Mouse (Mus musculus) skeletal muscle tissue, adult 2 months (tissue): ENCODE results near the gene N4bp2l1.

ENCODE experiments used
- DNase-seq: peaks from one replicate; pipeline ENCODE4 v3.0.0-alpha.2; 2012; ENCODE audit warnings: low read depth, low spot score

The N4bp2l1 gene

DNA sequence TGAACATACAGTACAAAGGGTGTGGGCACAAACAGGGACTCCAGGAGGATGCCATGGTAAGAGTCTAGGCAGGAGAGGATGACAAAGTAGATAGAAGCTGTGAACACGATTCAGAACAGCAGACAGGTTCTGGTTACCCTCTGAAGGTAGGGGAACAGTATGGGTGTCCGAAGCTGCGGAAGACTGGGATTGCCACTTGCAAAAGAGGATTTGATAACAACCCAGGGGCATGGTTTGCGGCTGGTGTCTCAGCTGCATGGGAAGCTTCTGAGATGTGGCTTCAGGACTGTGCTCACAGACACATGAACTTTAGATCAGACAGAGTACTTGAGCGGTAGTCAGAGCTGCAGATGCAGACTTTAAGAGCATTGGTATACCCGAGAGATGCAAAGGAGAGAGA, 32.6 kb downstream of the N4bp2l1 start:
- no peak for DNase-seq

DNA sequence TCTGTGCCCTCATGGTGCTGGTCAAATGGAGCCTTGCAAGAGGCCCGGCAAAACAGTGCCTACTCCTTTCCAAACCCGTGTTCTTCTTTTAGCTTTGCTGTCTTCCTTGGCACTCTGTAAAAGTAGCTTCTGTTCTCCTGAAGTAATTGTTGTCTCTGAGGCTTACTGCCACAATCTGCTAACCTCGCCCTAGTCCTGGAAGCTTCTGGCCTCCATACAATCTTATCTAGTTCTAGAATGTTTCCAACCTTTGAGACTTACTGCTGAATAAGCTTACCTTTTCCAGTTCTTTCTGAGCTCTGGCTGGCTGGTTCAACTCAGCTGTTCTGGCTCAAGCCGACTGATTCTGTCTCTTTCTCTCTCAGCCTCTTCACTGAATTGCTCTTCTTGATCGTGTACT, 35.2 kb downstream of the N4bp2l1 start:
- DNase-seq: no peak

DNA sequence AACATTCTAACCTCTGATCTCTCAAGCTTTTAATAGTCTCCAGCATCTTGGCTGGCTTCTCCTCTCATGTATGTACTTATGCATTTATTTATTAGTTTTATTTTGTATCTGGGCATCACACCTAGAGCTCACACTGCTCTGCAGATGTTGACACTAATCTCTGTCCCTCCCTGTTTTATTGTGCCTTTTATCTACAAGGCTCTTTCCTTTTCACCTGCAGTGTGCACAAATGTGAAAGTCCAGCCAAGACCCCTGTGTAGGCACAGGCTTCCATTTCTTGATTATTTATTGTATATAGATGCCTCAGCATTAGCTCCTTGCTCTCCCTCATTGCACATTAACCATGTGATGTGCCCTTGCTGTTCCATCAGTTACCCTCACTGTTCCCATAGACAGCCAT, 35.6 kb downstream of the N4bp2l1 start:
- DNase-seq: no peak

DNA sequence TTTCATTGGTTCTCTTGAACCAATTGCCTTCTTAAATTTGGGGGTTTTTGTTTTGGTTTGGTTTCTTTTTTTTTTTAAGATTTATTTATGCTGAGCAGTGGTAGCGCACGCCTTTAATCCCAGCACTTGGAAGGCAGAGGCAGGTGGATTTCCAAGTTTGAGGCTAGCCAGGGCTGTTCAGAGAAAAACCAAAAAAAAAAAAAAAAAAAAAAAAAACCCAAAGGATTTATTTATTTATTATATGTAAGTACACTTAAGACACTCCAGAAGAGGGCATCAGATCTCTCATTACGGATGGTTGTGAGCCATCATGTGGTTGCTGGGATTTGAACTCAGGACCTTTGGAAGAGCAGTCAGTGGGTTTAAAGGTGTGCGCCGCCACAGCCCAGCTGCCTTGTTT, 36.1 kb downstream of the N4bp2l1 start:
- DNase-seq: no peak

DNA sequence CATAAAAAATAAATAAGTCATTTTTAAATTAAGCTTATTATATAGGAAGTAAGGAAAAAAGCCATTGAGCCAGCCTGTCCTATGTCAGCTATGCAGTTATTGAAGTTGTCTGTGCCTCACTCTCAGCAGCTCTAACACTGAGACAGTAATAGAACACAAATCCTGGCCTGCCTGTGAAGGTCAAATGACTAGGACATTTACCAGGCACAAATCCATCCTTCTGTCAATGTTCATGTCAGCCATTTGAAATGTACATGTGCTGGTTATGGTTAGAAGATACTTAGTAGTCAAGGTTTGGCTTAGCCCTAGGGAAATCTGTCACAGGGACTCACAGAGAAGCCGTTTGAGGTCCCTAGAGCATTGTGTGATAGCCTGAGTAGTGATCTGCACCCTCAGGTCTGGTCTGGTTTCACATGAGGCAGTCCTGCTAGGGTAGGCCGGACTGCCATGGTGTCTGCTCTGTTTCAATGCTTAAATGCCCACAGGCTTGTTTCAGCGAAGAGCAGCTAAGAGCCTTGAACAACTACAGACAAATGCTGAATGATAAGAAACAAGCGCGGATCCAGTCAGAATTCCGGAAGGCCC, 37.4 kb downstream of the N4bp2l1 start:
- no peak for DNase-seq

DNA sequence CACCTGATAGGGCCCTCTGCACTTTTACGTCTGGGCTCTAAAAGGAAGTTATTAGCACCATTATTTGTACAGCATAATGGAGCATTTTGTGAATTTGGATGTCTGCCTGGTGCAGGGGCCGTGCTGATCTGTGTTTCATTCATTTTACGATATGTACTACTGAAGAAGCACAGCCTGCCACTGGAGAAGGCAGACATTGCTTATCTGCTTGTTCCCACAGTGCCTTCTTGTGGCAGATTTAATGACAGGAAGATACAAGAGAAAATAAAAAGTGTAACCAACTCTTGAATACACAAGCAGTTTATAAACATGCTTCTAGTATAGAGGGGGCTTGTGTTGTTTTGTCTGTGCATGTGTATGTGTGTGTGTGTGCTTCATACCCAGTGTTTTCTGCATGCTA, 45.4 kb downstream of the N4bp2l1 start:
- no peak for DNase-seq

DNA sequence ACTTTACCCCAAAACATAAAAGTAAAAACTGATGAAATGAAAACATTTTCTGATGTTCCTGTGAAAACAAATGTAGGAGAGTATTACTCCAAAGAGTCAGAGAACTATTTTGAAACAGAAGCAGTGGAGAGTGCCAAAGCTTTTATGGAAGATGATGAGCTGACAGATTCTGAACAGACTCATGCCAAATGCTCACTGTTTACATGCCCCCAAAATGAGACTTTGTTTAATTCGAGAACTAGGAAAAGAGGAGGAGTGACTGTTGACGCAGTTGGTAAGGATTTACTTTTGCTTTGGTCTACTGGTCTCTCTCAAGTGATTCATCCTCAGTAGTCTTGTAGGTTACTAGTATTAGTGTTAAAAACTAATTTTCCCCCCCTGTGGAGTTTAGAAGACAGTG, 53.8 kb downstream of the N4bp2l1 start:
- DNase-seq: no peak

DNA sequence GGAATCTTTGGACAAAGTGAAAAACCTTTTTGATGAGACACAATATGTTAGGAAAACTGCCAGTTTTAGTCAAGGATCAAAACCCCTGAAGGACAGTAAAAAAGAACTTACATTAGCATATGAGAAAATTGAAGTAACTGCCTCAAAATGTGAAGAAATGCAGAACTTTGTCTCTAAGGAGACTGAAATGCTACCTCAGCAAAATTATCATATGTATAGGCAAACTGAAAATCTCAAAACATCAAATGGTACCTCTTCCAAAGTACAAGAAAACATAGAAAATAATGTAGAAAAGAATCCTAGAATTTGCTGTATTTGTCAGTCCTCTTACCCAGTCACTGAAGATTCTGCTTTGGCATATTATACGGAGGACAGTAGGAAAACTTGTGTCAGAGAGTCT, 55.7 kb downstream of the N4bp2l1 start:
- no peak for DNase-seq

DNA sequence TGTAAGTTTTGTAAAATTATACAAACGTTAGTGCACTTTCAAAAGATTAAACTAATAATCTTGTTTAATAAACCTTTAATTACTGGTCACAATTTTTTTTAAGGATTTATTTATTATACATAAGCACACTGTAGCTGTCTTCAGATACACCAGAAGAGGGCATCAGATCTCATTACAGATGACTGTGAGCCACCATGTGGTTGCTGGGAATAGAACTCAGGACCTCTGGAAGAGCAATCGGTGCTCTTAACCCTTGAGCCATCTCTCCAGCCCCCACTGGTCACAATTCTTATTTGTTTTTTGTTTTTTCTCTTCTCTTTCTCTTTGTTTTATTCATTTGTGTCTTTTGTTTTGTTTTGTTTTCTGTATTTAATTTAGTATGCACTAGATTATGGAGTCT, 71.7 kb downstream of the N4bp2l1 start:
- DNase-seq: no peak

DNA sequence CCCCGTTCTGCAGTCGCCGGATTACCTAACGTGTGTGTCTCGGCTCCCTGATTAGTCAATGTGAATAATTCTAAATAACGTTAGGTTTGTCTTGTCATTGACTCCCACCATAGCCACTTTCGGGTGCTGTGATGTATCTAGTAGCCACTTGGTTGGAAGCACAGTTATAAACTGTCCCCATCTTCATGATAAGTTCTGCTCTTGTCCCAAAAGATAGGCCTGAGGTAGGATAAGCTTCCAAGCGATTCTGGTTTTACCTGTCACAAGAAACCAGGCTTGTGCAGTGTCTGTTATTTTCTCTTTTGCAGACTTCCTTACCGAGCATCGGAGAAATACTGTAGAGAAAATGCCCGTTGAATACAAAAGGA, 74.1 kb downstream of the N4bp2l1 start:
- DNase-seq: no peak

DNA sequence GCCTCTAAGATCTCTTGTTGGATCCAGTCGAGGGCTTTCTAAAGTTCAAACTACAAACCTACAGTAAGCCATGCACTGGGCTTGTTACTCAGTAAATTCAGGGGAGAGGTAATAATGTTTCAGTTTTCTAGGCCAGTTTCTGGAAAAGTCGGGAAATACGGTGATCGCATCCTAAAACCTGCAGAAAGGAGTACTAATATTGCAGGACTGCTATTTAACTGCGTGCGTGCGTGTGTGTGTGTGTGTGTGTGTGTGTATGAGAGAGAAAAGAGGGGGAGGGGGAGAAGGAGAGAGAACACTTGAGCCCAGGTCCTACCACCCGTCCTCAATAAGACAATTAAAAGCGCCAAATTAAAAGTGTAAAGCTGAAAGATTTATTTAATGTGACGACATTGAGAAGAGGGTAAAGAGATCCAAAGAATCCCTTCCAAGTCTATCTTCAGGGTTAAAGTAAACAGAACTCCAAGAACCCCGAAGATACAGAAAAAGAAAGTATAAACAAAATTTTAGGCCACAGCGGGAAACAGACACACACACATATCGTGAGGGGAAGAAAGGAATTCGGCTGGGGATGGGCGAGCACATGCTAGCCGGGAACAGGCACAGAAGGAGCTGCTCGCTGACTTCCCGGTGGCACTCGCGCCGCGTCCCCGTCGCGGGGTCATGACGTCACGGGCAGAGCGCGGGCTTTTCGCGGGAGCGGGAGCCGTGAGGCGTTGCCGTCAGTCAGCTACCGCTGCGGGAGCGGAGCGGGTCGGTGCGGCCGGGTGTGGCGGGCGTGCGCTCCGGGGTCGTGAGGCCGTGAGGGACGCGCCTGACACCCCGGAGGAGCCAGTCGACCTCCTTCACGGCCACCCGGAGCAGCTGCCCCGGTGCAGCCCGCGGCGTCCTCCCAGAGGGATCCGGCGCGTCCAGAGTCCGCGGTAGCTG, 74.8 kb downstream of the N4bp2l1 start, which contains the start of gene Brca2:
Gene Brca2, plus strand, starts transcription at position 694 of the 930 bp plus-strand sequence.
- DNase-seq: peak; percentile 76
